Comparison of ENCODE assay signal across 16 mouse cellular contexts in genomic region chr10:38986053-38986452, GRCm38 (mm10). TPM values are rescaled to one million over a fixed set of nuclear protein-coding genes. Genes with fewer than 3 reads are reported as not detected.
DNase-seq lines count a peak whose midpoint lies in the region; ATAC-seq lines count a peak whose summit lies in the region.
"Had no signal": no experiment of that assay in that cellular context is flagged by ENCODE, and none has a peak within 500 bp of the region (broad histone marks: within the 10 kb centered on the region; RNA-seq: fewer than 3 reads in every experiment).

No protein-coding gene starts in this region.

- no peak overlapping the region for H3K4me3 ChIP-seq in heart, embryonic 16.5 days (ENCODE audit: low read length)
- no peak overlapping the region for H3K4me3 ChIP-seq in lung, embryonic 16.5 days (ENCODE audit: low read length)
- H3K4me3 ChIP-seq in stomach, embryonic 16.5 days (replicated peaks; ENCODE audit: low read length): no peak overlapping the region
- H3K4me3 ChIP-seq: forebrain, embryonic 12.5 days; hindbrain, embryonic 12.5 days; midbrain, embryonic 15.5 days had no signal

- 64% methylated on average over 3 of the region's 3 CpGs for WGBS in heart, embryonic 16.5 days
- WGBS in lung, embryonic 16.5 days: 52% methylated on average over 3 of the region's 3 CpGs
- 59% methylated on average over 3 of the region's 3 CpGs for WGBS in stomach, embryonic 16.5 days

- peaks cover 36% of the 10 kb centered on the region for H3K4me1 ChIP-seq in heart, embryonic 16.5 days (ENCODE audit: control insufficient read depth, insufficient read depth, low read length)
- H3K4me1 ChIP-seq in lung, embryonic 16.5 days (replicated peaks; ENCODE audit: control insufficient read depth, insufficient read depth, low read length): peaks cover 25% of the 10 kb centered on the region
- peaks cover 14% of the 10 kb centered on the region for H3K4me1 ChIP-seq in stomach, embryonic 16.5 days (ENCODE audit: control insufficient read depth, insufficient read depth, low read length)
- H3K4me1 ChIP-seq: forebrain, embryonic 12.5 days; hindbrain, embryonic 12.5 days had no signal

- H3K4me2 ChIP-seq in heart, embryonic 16.5 days (ENCODE audit: low read depth, low read length): no peak overlapping the region
- H3K4me2 ChIP-seq in lung, embryonic 16.5 days (ENCODE audit: low read depth, low read length): no peak overlapping the region
- H3K4me2 ChIP-seq in stomach, embryonic 16.5 days (ENCODE audit: low read depth, low read length): no peak overlapping the region
- H3K4me2 ChIP-seq: forebrain, embryonic 12.5 days; hindbrain, embryonic 12.5 days; midbrain, embryonic 15.5 days had no signal

- no peak for DNase-seq in heart, postnatal 10 days
- no peak for DNase-seq in lung, postnatal 36 days
- DNase-seq in kidney, postnatal 14 days: peak; percentile 58
- DNase-seq in urinary bladder, postnatal 4 days (ENCODE audit: low spot score in 2 of 2): no peak
- DNase-seq: adrenal gland, adult 8-10 months; cerebellum, adult 11-12 months; layer of hippocampus, adult 9-11 months had no signal

- intact Hi-C loops in heart, postnatal 10 days (cut with DNase I): loop anchor here (2.0 kb wide), 1 partner anchor 19 kb away; no protein-coding TSS in a partner anchor

- ATAC-seq in heart, embryonic 16.5 days (replicated peaks; ENCODE audit: extremely low read depth, insufficient read depth, low FRiP score): no peak
- peak; percentile 73 for ATAC-seq in lung, embryonic 16.5 days (ENCODE audit: low read depth)
- 0 out of 2 replicates have a peak, but pooled peaks have one; percentile 60 for ATAC-seq in stomach, embryonic 16.5 days (ENCODE audit: insufficient read depth, low FRiP score)
- ATAC-seq: midbrain, embryonic 15.5 days had no signal

- peak overlapping the region; percentile 27; the same call in 1 of the 2 replicates for H3K27ac ChIP-seq in heart, embryonic 16.5 days (ENCODE audit: low read length)
- H3K27ac ChIP-seq in lung, embryonic 16.5 days (ENCODE audit: low read length): peak overlapping the region; percentile 67
- H3K27ac ChIP-seq in stomach, embryonic 16.5 days (ENCODE audit: low read length): peak overlapping the region; percentile 23; the same call in 1 of the 2 replicates
- H3K27ac ChIP-seq: forebrain, embryonic 12.5 days; hindbrain, embryonic 12.5 days; liver, embryonic 14.5 days; midbrain, embryonic 15.5 days had no signal

- H3K36me3 ChIP-seq in heart, embryonic 16.5 days (ENCODE audit: control insufficient read depth, insufficient read depth): no peaks in the 10 kb centered on the region; the same call in 1 of the 2 replicates
- peaks cover under 1% of the 10 kb centered on the region; the same call in 1 of the 2 replicates for H3K36me3 ChIP-seq in lung, embryonic 16.5 days (ENCODE audit: control insufficient read depth, insufficient read depth, low read length)
- H3K36me3 ChIP-seq in stomach, embryonic 16.5 days (ENCODE audit: control insufficient read depth, insufficient read depth, low read length): no peaks in the 10 kb centered on the region
- H3K36me3 ChIP-seq: forebrain, embryonic 12.5 days; G1E; hindbrain, embryonic 12.5 days; midbrain, embryonic 15.5 days had no signal

- no peak overlapping the region for H3K9ac ChIP-seq in heart, embryonic 16.5 days (ENCODE audit: low read length)
- no peak overlapping the region for H3K9ac ChIP-seq in lung, embryonic 16.5 days (ENCODE audit: low read length)
- H3K9ac ChIP-seq in stomach, embryonic 16.5 days (ENCODE audit: low read length): no peak overlapping the region
- H3K9ac ChIP-seq: forebrain, embryonic 12.5 days; hindbrain, embryonic 12.5 days; liver, embryonic 14.5 days; midbrain, embryonic 15.5 days had no signal

- no peaks in the 10 kb centered on the region for H3K27me3 ChIP-seq in heart, embryonic 16.5 days (ENCODE audit: control insufficient read depth, insufficient read depth, low read length)
- no peaks in the 10 kb centered on the region for H3K27me3 ChIP-seq in lung, embryonic 16.5 days (ENCODE audit: control insufficient read depth, insufficient read depth, low read depth, low read length)
- no peaks in the 10 kb centered on the region for H3K27me3 ChIP-seq in stomach, embryonic 16.5 days (ENCODE audit: control insufficient read depth, insufficient read depth, low read length)
- H3K27me3 ChIP-seq: forebrain, embryonic 12.5 days; hindbrain, embryonic 12.5 days; midbrain, embryonic 15.5 days had no signal

- no peaks in the 10 kb centered on the region for H3K9me3 ChIP-seq in heart, embryonic 16.5 days (replicated peaks; ENCODE audit: control insufficient read depth, low read length)
- no peaks in the 10 kb centered on the region for H3K9me3 ChIP-seq in lung, embryonic 16.5 days (ENCODE audit: control insufficient read depth, low read length)
- H3K9me3 ChIP-seq in stomach, embryonic 16.5 days (replicated peaks; ENCODE audit: control insufficient read depth, low read length): no peaks in the 10 kb centered on the region
- H3K9me3 ChIP-seq: forebrain, embryonic 12.5 days; G1E; hindbrain, embryonic 12.5 days; midbrain, embryonic 15.5 days had no signal

RNA-seq across cellular contexts. Expression of gene Lama4, which starts 20.7 kb away (rescaled TPM):
- polyA plus RNA-seq in heart, embryonic 16.5 days (2015; fragmentation: Nextera tagmentation; extraction: Ambion mirVana): 105 and 126 TPM in 2 replicates
- total RNA-seq in heart, postnatal 10 days (2021): 100 to 1,000 TPM; 207 to 219 TPM
- polyA plus RNA-seq in lung, embryonic 16.5 days (2015; fragmentation: Nextera tagmentation; extraction: Ambion mirVana): 127 and 131 TPM in 2 replicates
- polyA plus RNA-seq in stomach, embryonic 16.5 days (2015; fragmentation: Nextera tagmentation; extraction: Ambion mirVana): 72.4 and 75.1 TPM in 2 replicates
- total RNA-seq: megakaryocyte progenitor cell, adult 5-6 weeks had no signal
- polyA plus RNA-seq: G1E had no signal
